Mouse (Mus musculus): Measurements from ENCODE around the gene Pde6c. TPM values are rescaled to one million over a fixed set of nuclear protein-coding genes. Genes with fewer than 3 reads are reported as not detected.
A peak's percentile ranks its signal among the peaks of the same experiment; 100 is the strongest.

Gene Pde6c
- polyA plus RNA-seq, 1 experiment = not detected

GRCm38 (mm10) chr19:38224685-38225060, 92.1 kb downstream of the Pde6c start:
- TF ChIP-seq TAL1 (IDR thresholded peaks at IDR 0.05; ENCODE audit: low read length) (no peak), GATA1 (IDR thresholded peaks at IDR 0.05; ENCODE audit: low read length) (no peak)
- H3K27me3 ChIP-seq (ENCODE audit: control insufficient read depth) = no peaks in the 10 kb centered on the region
- H3K9me3 ChIP-seq (ENCODE audit: control insufficient read depth, low read length) = no peaks in the 10 kb centered on the region; the same call in 1 of the 2 replicates
- no peaks in the 10 kb centered on the region; the same call in 1 of the 2 replicates for H3K36me3 ChIP-seq (ENCODE audit: control insufficient read depth)
- H3K4me3 ChIP-seq (replicated peaks) = peak overlapping the region; percentile 83
- H3K4me1 ChIP-seq (ENCODE audit: control insufficient read depth) = peaks cover 20% of the 10 kb centered on the region

GRCm38 (mm10) chr19:38228699-38229098, 96.1 kb downstream of the Pde6c start:
- H3K36me3 ChIP-seq (ENCODE audit: control insufficient read depth) = no peaks in the 10 kb centered on the region
- TF ChIP-seq GATA1 (IDR thresholded peaks at IDR 0.05; ENCODE audit: low read length) (no peak), TAL1 (IDR thresholded peaks at IDR 0.05; ENCODE audit: low read length) (no peak)
- no peak overlapping the region for H3K4me3 ChIP-seq (replicated peaks)
- H3K4me1 ChIP-seq (ENCODE audit: control insufficient read depth) = peaks cover 11% of the 10 kb centered on the region
- H3K9me3 ChIP-seq (ENCODE audit: control insufficient read depth, low read length) = no peaks in the 10 kb centered on the region; the same call in 1 of the 2 replicates
- H3K27me3 ChIP-seq (ENCODE audit: control insufficient read depth) = no peaks in the 10 kb centered on the region

GRCm38 (mm10) chr19:38232087-38232486, 99.5 kb downstream of the Pde6c start:
- Histone ChIP-seq H3K27me3 (ENCODE audit: control insufficient read depth) (no peaks in the 10 kb centered on the region), H3K9me3 (ENCODE audit: control insufficient read depth, low read length) (no peaks in the 10 kb centered on the region; the same call in 1 of the 2 replicates), H3K4me1 (ENCODE audit: control insufficient read depth) (no peaks in the 10 kb centered on the region), H3K36me3 (ENCODE audit: control insufficient read depth) (no peaks in the 10 kb centered on the region), H3K4me3 (replicated peaks) (no peak overlapping the region)
- TF ChIP-seq GATA1 (IDR thresholded peaks at IDR 0.05; ENCODE audit: low read length) = no peak
- no peak for TF ChIP-seq TAL1 (IDR thresholded peaks at IDR 0.05; ENCODE audit: low read length)

GRCm38 (mm10) chr19:38232516-38232915, 99.9 kb downstream of the Pde6c start:
- TF ChIP-seq TAL1 (IDR thresholded peaks at IDR 0.05; ENCODE audit: low read length) = no peak
- TF ChIP-seq GATA1 (IDR thresholded peaks at IDR 0.05; ENCODE audit: low read length) = no peak

More at GRCm38 (mm10) chr19:38232516-38232915, 99.9 kb downstream of the Pde6c start:
- Histone ChIP-seq H3K4me1 (ENCODE audit: control insufficient read depth) (no peaks in the 10 kb centered on the region), H3K9me3 (ENCODE audit: control insufficient read depth, low read length) (no peaks in the 10 kb centered on the region; the same call in 1 of the 2 replicates), H3K36me3 (ENCODE audit: control insufficient read depth) (no peaks in the 10 kb centered on the region), H3K27me3 (ENCODE audit: control insufficient read depth) (no peaks in the 10 kb centered on the region), H3K4me3 (replicated peaks) (no peak overlapping the region)

Other genes starting within 250 kb of the Pde6c start
- 0.04 TPM in 1 of 2 replicates, not detected in the other for gene Myof, start 89.2 kb upstream of the Pde6c start, polyA plus RNA-seq (2012)
- not detected in 2 replicates for gene Cep55, start 77.8 kb upstream of the Pde6c start, polyA plus RNA-seq (2012)
- gene Ffar4, start 35.7 kb upstream of the Pde6c start, polyA plus RNA-seq (2012) = not detected in 2 replicates
- gene Rbp4, start 7.5 kb upstream of the Pde6c start, polyA plus RNA-seq (2012) = 0.58 and 0.82 TPM in 2 replicates
- 0.24 and 0.31 TPM in 2 replicates for gene Fra10ac1, start 91.4 kb downstream of the Pde6c start, polyA plus RNA-seq (2012)
- not detected in 2 replicates for gene Lgi1, start 131.8 kb downstream of the Pde6c start, polyA plus RNA-seq (2012)